Mouse (Mus musculus): ENCODE results near the gene Hmcn1.

- TF ChIP-seq CTCF (IDR thresholded peaks at IDR 0.05; ENCODE audit: extremely low read depth, insufficient read depth, low read length) (no peak), POLR2A (IDR thresholded peaks at IDR 0.05; ENCODE audit: extremely low read depth, insufficient read depth, low read length) (no peak)
Observed at GRCm38 (mm10) chr1:150534587-150534986, 458.6 kb downstream of the Hmcn1 start.

Measured in cortical plate, adult 2 months (tissue).